Mouse (Mus musculus): ENCODE measurements around the gene Gm15155.
"Not testable (repeated sequence)": the region's sequence is repeated elsewhere in the genome, so short reads cannot be mapped to it uniquely, and the experiment has no call there.

Gm15155 gene

DNA sequence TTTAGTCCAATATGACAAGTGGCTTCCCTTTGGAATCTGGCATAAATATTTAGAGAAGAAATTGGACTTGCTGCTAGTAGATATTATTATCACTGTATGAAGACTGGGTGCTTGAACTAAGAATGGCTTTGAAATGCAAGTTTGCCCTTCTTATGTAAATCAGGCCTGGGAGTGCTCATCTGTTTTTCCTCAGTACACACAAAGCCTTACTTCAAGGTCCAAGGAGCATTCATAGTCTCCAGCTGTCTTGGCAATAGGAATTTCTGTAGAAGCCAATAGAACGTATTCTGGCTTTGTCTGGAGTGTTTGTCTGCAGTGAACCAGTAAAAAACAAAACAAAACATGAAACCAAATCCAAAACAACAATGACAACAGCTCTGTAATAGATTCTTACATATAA lies 278.6 kb downstream of the Gm15155 start:
- no peak for DNase-seq (ENCODE audit: low read depth in 1 of 2, low spot score in 2 of 2)

- DNase-seq (ENCODE audit: low read depth in 1 of 2, low spot score in 2 of 2) = no peak
These were observed 385.2 kb downstream of the Gm15155 start for GRCm38 (mm10) chrX:156009756-156010155.

- DNase-seq (ENCODE audit: low read depth in 1 of 2, low spot score in 2 of 2) = no peak
These were observed 531.2 kb downstream of the Gm15155 start for GRCm38 (mm10) chrX:156155776-156156175.

- no peak for DNase-seq (ENCODE audit: low read depth in 1 of 2, low spot score in 2 of 2)
These were observed 547.0 kb downstream of the Gm15155 start for GRCm38 (mm10) chrX:156171587-156171986.

DNA sequence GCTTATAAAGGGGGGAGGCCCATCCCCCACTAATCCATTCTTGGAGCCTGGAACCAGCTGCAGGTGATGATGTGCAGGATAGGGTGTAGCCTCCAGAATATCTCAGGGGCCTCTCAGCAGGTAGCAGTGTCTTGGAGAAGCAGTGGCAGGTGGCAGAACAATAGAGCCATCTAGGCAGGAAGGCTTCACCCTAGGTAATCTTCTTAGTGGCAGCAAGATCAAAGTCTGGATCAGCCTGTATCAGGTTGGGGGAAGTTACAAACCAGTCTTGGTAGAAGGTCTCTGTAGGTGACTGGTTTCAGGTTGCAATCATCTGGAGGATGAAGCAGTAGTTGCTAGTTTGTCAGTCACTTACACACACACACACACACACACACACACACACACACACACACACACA lies 679.3 kb downstream of the Gm15155 start:
- not testable (repeated sequence) for DNase-seq (ENCODE audit: low read depth in 1 of 2, low spot score in 2 of 2)
